Mouse (Mus musculus) kidney, embryonic 16.5 days (tissue): Measurements from ENCODE around the gene Ppp1r3e. TPM values are rescaled to one million over a fixed set of nuclear protein-coding genes. Genes with fewer than 3 reads are reported as not detected.

Experiments
- polyA plus RNA-seq: library from polyadenylated mRNA; unstranded; fragments of >200 nt; fragmentation: Nextera tagmentation; extraction: Ambion mirVana; gene quantifications from 2 replicates; pipeline ENCODE4 v1.2.1, GENCODE M21; 2015

Ppp1r3e gene
- polyA plus RNA-seq, 1 experiment from 2014 or later = 1.7 TPM

Other genes starting within 250 kb of the Ppp1r3e start
- gene Gm17606, start 236.6 kb downstream of the Ppp1r3e start, polyA plus RNA-seq = not detected in 2 replicates
- 3.4 TPM in 2 replicates for gene Cdh24, start 236.2 kb downstream of the Ppp1r3e start, polyA plus RNA-seq
- gene 1700123O20Rik, start 191.3 kb downstream of the Ppp1r3e start, polyA plus RNA-seq = 90.4 and 91.1 TPM in 2 replicates
- gene Acin1, start 190.6 kb downstream of the Ppp1r3e start, polyA plus RNA-seq = 120 and 136 TPM in 2 replicates
- 0.06 and 0.12 TPM in 2 replicates for gene Gm29776, start 178.7 kb downstream of the Ppp1r3e start, polyA plus RNA-seq
- 0.19 TPM in 1 of 2 replicates, not detected in the other for gene Cebpe, start 165.4 kb downstream of the Ppp1r3e start, polyA plus RNA-seq
- gene Slc7a8, start 95.6 kb downstream of the Ppp1r3e start, polyA plus RNA-seq = 21.0 and 24.6 TPM in 2 replicates
- 0.16 and 0.59 TPM in 2 replicates for gene Rnf212b, start 63.4 kb downstream of the Ppp1r3e start, polyA plus RNA-seq
- gene Homez, start 6.6 kb downstream of the Ppp1r3e start, polyA plus RNA-seq = 18.0 and 19.9 TPM in 2 replicates
- 5.0 and 5.1 TPM in 2 replicates for gene Bcl2l2, start 5.8 kb upstream of the Ppp1r3e start, polyA plus RNA-seq
- 0.16 and 0.45 TPM in 2 replicates for gene Gm20521, start 5.9 kb upstream of the Ppp1r3e start, polyA plus RNA-seq
- 135 and 141 TPM in 2 replicates for gene Pabpn1, start 14.9 kb upstream of the Ppp1r3e start, polyA plus RNA-seq
- 45.9 and 55.1 TPM in 2 replicates for gene Slc22a17, start 35.6 kb upstream of the Ppp1r3e start, polyA plus RNA-seq
- gene Efs, start 48.6 kb upstream of the Ppp1r3e start, polyA plus RNA-seq = 30.0 and 33.0 TPM in 2 replicates
- gene Il25, start 55.1 kb upstream of the Ppp1r3e start, polyA plus RNA-seq = 0.17 TPM in 1 of 2 replicates, not detected in the other
- 1.5 and 2.1 TPM in 2 replicates for gene Cmtm5, start 58.7 kb upstream of the Ppp1r3e start, polyA plus RNA-seq
- gene Myh6, start 89.4 kb upstream of the Ppp1r3e start, polyA plus RNA-seq = 1.1 and 1.4 TPM in 2 replicates
- gene Gm17428, start 99.4 kb upstream of the Ppp1r3e start, polyA plus RNA-seq = not detected in 2 replicates
- 2.4 and 5.0 TPM in 2 replicates for gene Myh7, start 117.1 kb upstream of the Ppp1r3e start, polyA plus RNA-seq
- gene Ngdn, start 137.9 kb upstream of the Ppp1r3e start, polyA plus RNA-seq = 87.0 and 88.8 TPM in 2 replicates
- gene Zfhx2, start 214.8 kb upstream of the Ppp1r3e start, polyA plus RNA-seq = 4.3 and 6.0 TPM in 2 replicates
- 27.1 and 28.9 TPM in 2 replicates for gene Thtpa, start 217.2 kb upstream of the Ppp1r3e start, polyA plus RNA-seq
- 23.2 and 23.3 TPM in 2 replicates for gene Ap1g2, start 229.0 kb upstream of the Ppp1r3e start, polyA plus RNA-seq
- 0.45 and 0.51 TPM in 2 replicates for gene Jph4, start 239.4 kb upstream of the Ppp1r3e start, polyA plus RNA-seq